Mouse (Mus musculus): ENCODE results near the gene Tenm2. TPM values are rescaled to one million over a fixed set of nuclear protein-coding genes. Genes with fewer than 3 reads are reported as not detected.

Gene Tenm2
- polyA plus RNA-seq, 1 experiment from 2014 or later = 0.06 TPM

GRCm38 (mm10) chr11:36161765-36162321 lies 1073.9 kb downstream of the Tenm2 start:
- CTCF ChIA-PET = no interaction called here
- DNase-seq (ENCODE audit: low read depth, low spot score) (no peak), ATAC-seq (no peak)
- in situ Hi-C loops (cut with MboI; ENCODE audit: low pct_unique_long_range_greater_than_20kb) = no loop called here
- no peak for TF ChIP-seq CTCF (IDR thresholded peaks at IDR 0.05)
- peaks cover 4% of the 10 kb centered on the region for H3K27me3 ChIP-seq
- POLR2A ChIA-PET = no interaction called here

DNA sequence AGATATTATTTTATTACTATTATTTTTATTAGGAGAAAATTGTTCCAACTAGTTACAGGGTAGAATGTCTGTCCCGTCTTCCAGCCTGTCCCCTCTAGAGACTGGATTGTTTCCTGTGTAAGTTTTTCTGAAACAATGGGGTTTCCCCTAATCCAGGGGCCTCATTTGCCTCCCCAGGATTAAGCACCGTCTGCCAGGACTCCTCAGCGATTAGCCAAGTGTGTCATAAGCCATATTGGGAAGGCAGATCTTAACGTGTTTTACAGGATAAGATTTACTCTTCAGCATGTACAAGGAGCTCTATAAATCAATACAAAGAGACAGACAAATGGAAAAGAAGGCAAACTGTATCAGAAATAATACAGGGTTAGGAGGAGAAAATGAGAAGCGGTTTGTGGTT lies 1082.3 kb downstream of the Tenm2 start:
- TF ChIP-seq CTCF (IDR thresholded peaks at IDR 0.05) = no peak
- ChIA-PET CTCF (no interaction called here), POLR2A (no interaction called here)
- DNase-seq (ENCODE audit: low read depth, low spot score) = no peak
- ATAC-seq = no peak
- H3K27me3 ChIP-seq = peaks cover 18% of the 10 kb centered on the region
- in situ Hi-C loops (cut with MboI; ENCODE audit: low pct_unique_long_range_greater_than_20kb) = no loop called here

DNA sequence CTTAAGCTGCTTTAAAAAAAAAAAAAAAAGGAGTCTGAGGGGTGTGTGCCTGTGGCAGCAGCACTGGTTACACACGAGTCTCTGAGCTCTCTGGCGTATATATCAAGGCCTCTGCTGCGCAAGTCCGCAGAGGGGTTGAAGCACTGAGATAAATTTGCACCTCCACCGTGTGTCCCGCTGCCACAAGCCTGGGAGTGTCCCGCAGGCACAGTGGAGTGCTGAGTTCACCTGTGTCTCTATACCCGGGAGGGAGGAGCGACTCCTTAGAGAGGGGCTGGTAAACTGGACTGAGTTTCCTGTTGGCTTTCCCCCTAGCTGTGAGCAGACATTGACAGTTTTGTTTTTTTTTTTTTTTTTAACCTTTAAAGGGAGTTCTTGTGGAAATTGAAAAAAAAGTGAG lies 1082.8 kb downstream of the Tenm2 start:
- in situ Hi-C loops (cut with MboI; ENCODE audit: low pct_unique_long_range_greater_than_20kb) = no loop called here
- no peak for TF ChIP-seq CTCF (IDR thresholded peaks at IDR 0.05)
- peaks cover 18% of the 10 kb centered on the region for H3K27me3 ChIP-seq
- DNase-seq (ENCODE audit: low read depth, low spot score) (no peak), ATAC-seq (no peak)
- CTCF ChIA-PET = no interaction called here
- POLR2A ChIA-PET = no interaction called here

GRCm38 (mm10) chr11:36152226-36152625 lies 1083.5 kb downstream of the Tenm2 start:
- ATAC-seq = no peak
- peaks cover 18% of the 10 kb centered on the region for H3K27me3 ChIP-seq
- in situ Hi-C loops (cut with MboI; ENCODE audit: low pct_unique_long_range_greater_than_20kb) = no loop called here
- no peak for TF ChIP-seq CTCF (IDR thresholded peaks at IDR 0.05)
- CTCF ChIA-PET = no interaction called here
- POLR2A ChIA-PET = no interaction called here
- no peak for DNase-seq (ENCODE audit: low read depth, low spot score)

DNA sequence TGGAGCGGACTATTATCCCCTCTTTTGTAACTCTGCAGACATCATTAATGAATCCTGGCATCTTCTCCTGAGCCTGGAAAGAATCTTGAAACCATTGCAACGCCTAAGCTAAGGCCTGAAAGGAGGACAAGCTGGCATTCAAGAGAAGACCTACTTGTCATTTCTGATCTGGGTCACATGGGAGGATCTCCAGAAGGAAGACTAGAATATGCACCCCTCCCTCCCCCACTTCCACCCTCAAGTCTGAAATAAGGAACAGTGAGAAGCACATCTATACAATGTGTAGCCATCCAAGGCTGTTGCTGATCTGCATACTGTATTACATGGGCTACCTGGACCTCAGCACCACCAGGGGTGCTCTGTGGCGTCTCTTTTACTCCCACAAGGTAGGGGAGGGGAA lies 1086.7 kb downstream of the Tenm2 start:
- peaks cover 22% of the 10 kb centered on the region for H3K27me3 ChIP-seq
- TF ChIP-seq CTCF (IDR thresholded peaks at IDR 0.05) = no peak
- in situ Hi-C loops (cut with MboI; ENCODE audit: low pct_unique_long_range_greater_than_20kb) = no loop called here
- DNase-seq (ENCODE audit: low read depth, low spot score) = no peak
- ChIA-PET POLR2A (no interaction called here), CTCF (no interaction called here)
- ATAC-seq = no peak

- ChIA-PET POLR2A (no interaction called here), CTCF (no interaction called here)
- TF ChIP-seq CTCF (IDR thresholded peaks at IDR 0.05) = no peak
- no peak for ATAC-seq
- peaks cover 9% of the 10 kb centered on the region for H3K27me3 ChIP-seq
- in situ Hi-C loops (cut with MboI; ENCODE audit: low pct_unique_long_range_greater_than_20kb) = no loop called here
- no peak for DNase-seq (ENCODE audit: low read depth, low spot score)
These were observed 1090.7 kb downstream of the Tenm2 start for GRCm38 (mm10) chr11:36145057-36145456.

- no peak for TF ChIP-seq CTCF (IDR thresholded peaks at IDR 0.05)
These were observed 1095.4 kb downstream of the Tenm2 start for GRCm38 (mm10) chr11:36140411-36140810.

GRCm38 (mm10) chr11:36139521-36139920 lies 1096.2 kb downstream of the Tenm2 start:
- H3K27me3 ChIP-seq = peaks cover 23% of the 10 kb centered on the region
- ChIA-PET POLR2A (interaction anchor here (0.8 kb wide), 1 partner anchor 67 kb away, joined by 3 read pairs; no protein-coding TSS in a partner anchor), CTCF (interaction anchor here (0.7 kb wide), 1 partner anchor 10 kb away, joined by 3 read pairs; no protein-coding TSS in a partner anchor)
- ATAC-seq (no peak), DNase-seq (ENCODE audit: low read depth, low spot score) (no peak)
- in situ Hi-C loops (cut with MboI; ENCODE audit: low pct_unique_long_range_greater_than_20kb) = no loop called here
- no peak for TF ChIP-seq CTCF (IDR thresholded peaks at IDR 0.05)

More at GRCm38 (mm10) chr11:36140411-36140810, 1095.4 kb downstream of the Tenm2 start:
- DNase-seq (ENCODE audit: low read depth, low spot score) (no peak), ATAC-seq (no peak)
- CTCF ChIA-PET = no interaction called here
- in situ Hi-C loops (cut with MboI; ENCODE audit: low pct_unique_long_range_greater_than_20kb) = no loop called here
- H3K27me3 ChIP-seq = peaks cover 20% of the 10 kb centered on the region
- POLR2A ChIA-PET = interaction anchor here (0.8 kb wide), 1 partner anchor 68 kb away, joined by 3 read pairs; no protein-coding TSS in a partner anchor

DNA sequence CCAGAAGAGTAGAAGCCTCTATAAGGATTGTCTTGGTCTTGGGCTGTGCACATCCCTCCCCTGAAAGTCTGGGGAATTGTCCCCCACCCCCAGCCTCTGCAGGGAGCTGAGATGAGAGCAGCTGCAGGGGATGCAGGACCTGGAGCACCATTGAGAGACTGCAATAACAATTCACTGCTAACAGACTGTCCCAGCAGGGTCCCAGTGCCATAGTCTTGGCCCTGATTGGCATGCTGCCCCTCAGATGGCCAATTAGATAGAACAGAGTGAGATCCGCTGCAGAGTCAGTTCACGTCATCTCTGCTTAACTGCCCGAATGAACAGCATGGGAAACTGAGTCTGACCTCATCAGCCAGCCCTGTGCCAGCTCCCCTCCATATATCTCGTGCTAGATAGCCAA lies 1097.9 kb downstream of the Tenm2 start:
- POLR2A ChIA-PET = no interaction called here
- in situ Hi-C loops (cut with MboI; ENCODE audit: low pct_unique_long_range_greater_than_20kb) = no loop called here
- ATAC-seq (no peak), DNase-seq (ENCODE audit: low read depth, low spot score) (no peak)
- CTCF ChIA-PET = no interaction called here
- H3K27me3 ChIP-seq = peaks cover 32% of the 10 kb centered on the region
- TF ChIP-seq CTCF (IDR thresholded peaks at IDR 0.05) = no peak

DNA sequence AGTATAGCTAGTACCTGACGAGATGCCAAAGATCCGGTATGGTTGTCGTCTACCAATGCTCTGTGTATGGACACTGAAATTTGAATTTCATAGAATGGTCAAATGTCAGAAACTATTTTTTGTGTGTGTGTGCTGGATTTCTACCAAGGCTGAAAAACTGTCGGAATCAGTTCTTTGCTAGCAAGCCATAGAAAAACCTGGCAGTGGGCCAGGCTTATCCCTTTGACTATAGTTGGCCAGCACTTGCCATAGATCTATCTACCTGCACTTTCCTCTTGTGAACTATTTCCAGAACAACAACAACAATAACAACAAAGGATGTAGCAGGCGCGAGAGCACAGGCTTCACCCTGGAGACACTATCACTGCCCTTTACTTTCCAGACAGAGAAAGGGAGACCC lies 1098.5 kb downstream of the Tenm2 start:
- in situ Hi-C loops (cut with MboI; ENCODE audit: low pct_unique_long_range_greater_than_20kb) = no loop called here
- peaks cover 32% of the 10 kb centered on the region for H3K27me3 ChIP-seq
- DNase-seq (ENCODE audit: low read depth, low spot score) (no peak), ATAC-seq (no peak)
- TF ChIP-seq CTCF (IDR thresholded peaks at IDR 0.05) = no peak
- POLR2A ChIA-PET = no interaction called here
- CTCF ChIA-PET = no interaction called here

DNA sequence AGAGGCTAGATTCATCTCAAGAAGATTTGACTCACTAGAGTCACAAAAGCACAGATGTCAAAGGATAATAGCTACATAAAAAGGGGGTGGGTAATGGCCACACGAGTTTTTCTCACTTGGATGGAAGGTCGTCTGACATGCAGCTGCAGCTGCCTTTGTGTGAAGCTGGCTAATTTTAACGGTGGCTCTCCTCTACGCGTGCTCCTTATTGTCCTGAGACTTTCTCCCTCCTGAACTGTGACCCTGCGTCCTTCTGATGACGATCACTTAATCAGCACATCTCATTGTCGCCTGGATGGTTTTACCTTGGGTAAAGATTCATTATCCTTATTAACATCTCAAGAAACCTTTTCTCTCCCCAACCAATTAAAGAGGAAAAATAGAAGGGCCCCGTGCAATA lies 1101.1 kb downstream of the Tenm2 start:
- POLR2A ChIA-PET = no interaction called here
- no peak for DNase-seq (ENCODE audit: low read depth, low spot score)
- in situ Hi-C loops (cut with MboI; ENCODE audit: low pct_unique_long_range_greater_than_20kb) = no loop called here
- ATAC-seq = no peak
- CTCF ChIA-PET = no interaction called here
- peaks cover 30% of the 10 kb centered on the region for H3K27me3 ChIP-seq
- TF ChIP-seq CTCF (IDR thresholded peaks at IDR 0.05) = no peak

- in situ Hi-C loops (cut with MboI; ENCODE audit: low pct_unique_long_range_greater_than_20kb) = no loop called here
- DNase-seq (ENCODE audit: low read depth, low spot score) (no peak), ATAC-seq (no peak)
- H3K27me3 ChIP-seq = peaks cover 56% of the 10 kb centered on the region
- ChIA-PET CTCF (no interaction called here), POLR2A (no interaction called here)
- TF ChIP-seq CTCF (IDR thresholded peaks at IDR 0.05) = no peak
These were observed 1112.5 kb downstream of the Tenm2 start for GRCm38 (mm10) chr11:36123275-36123674.

All from Patski (cell line).